Mouse (Mus musculus): ENCODE measurements around the gene Olfr1271. TPM values are rescaled to one million over a fixed set of nuclear protein-coding genes. Genes with fewer than 3 reads are reported as not detected.
"Not testable (repeated sequence)": the region's sequence is repeated elsewhere in the genome, so short reads cannot be mapped to it uniquely, and the experiment has no call there.

The Olfr1271 gene
- not detected in 2 replicates for polyA plus RNA-seq (2012)

DNA sequence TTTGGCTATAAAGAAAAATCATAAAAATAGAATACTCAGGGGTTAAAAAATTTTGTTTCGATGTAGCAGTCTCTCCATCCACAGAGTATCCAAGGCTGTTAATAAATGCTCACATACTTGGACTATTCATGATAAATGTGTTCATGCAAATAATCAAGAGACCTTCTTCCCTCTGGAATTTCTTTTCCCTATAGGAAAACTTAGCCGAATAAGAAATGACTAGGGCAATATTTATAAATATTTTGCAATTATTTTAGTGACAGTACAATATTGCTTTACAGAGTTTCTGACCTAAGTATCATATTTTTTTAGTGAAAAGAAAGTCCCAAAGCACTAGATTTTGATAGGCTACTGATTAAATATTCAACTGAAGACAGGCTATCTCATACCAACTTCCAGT, at the start of gene Olfr1271:
Gene Olfr1271, minus strand, starts transcription at position 101 of the 400 bp plus-strand sequence.
- no peak within 1 kb of the TSS for H3K4me3 ChIP-seq (replicated peaks)
- H3K4me1 ChIP-seq (ENCODE audit: control insufficient read depth), result no peaks in the 10 kb centered on the region
- no peaks in the 10 kb centered on the region for H3K9me3 ChIP-seq (ENCODE audit: control insufficient read depth, low read length)
- TF ChIP-seq TAL1 (IDR thresholded peaks at IDR 0.05; ENCODE audit: low read length) (no peak), GATA1 (IDR thresholded peaks at IDR 0.05; ENCODE audit: low read length) (no peak)
- H3K36me3 ChIP-seq (ENCODE audit: control insufficient read depth), result no peaks in the 10 kb centered on the region
- no peaks in the 10 kb centered on the region for H3K27me3 ChIP-seq (ENCODE audit: control insufficient read depth)

DNA sequence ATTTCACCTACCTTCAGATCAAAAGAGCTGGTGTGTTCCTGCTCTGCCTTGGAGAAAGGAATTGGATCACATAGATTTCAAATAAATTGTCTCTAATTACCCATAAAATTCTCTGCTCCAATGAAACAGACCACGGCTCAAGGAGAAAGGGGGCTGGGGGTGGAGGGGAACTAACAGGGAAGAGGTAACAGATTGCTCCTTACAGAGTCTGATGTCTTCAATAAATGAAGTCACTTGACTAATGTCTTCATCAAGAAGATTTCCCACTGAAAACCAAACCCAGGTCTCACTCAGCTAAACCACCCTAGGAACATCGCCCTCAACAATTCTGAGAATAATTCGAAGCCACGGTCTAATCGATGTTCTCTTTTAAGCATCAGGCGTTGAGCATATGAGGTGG, 21.9 kb upstream of the Olfr1271 start, which contains the start of gene Olfr1272:
Gene Olfr1272, minus strand, starts transcription at position 101 of the 400 bp plus-strand sequence.
- Histone ChIP-seq H3K4me1 (ENCODE audit: control insufficient read depth) (no peaks in the 10 kb centered on the region), H3K27me3 (ENCODE audit: control insufficient read depth) (no peaks in the 10 kb centered on the region), H3K36me3 (ENCODE audit: control insufficient read depth) (no peaks in the 10 kb centered on the region), H3K4me3 (replicated peaks) (no peak within 1 kb of the TSS), H3K9me3 (ENCODE audit: control insufficient read depth, low read length) (no peaks in the 10 kb centered on the region; the same call in 1 of the 2 replicates)
- TF ChIP-seq TAL1 (IDR thresholded peaks at IDR 0.05; ENCODE audit: low read length) (no peak), GATA1 (IDR thresholded peaks at IDR 0.05; ENCODE audit: low read length) (no peak)

DNA sequence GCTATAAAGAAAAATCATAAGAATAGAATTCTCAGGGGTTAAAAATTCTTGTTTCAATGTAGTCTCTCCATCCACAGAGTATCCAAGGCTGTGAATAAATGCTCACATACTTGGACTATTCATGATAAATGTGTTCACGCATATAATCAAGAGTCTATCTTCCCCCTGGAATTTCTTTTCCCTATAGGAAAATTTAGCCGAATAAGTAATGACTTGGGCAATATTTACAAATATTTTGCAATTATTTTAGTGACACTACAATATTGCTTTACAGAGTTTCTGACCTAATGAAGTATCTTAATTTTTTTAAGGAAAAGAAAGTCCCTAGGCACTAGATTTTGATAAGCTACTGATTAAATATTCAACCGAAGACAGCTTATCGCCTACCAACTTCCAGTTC, 13.3 kb downstream of the Olfr1271 start, which contains the start of gene Olfr142:
Gene Olfr142, minus strand, starts transcription at position 101 of the 400 bp plus-strand sequence.
- H3K9me3 ChIP-seq (ENCODE audit: control insufficient read depth, low read length), result no peaks in the 10 kb centered on the region; the same call in 1 of the 2 replicates
- no peaks in the 10 kb centered on the region for H3K27me3 ChIP-seq (ENCODE audit: control insufficient read depth)
- no peaks in the 10 kb centered on the region for H3K4me1 ChIP-seq (ENCODE audit: control insufficient read depth)
- no peak within 1 kb of the TSS for H3K4me3 ChIP-seq (replicated peaks)
- no peak for TF ChIP-seq GATA1 (IDR thresholded peaks at IDR 0.05; ENCODE audit: low read length)
- no peak for TF ChIP-seq TAL1 (IDR thresholded peaks at IDR 0.05; ENCODE audit: low read length)
- H3K36me3 ChIP-seq (ENCODE audit: control insufficient read depth), result no peaks in the 10 kb centered on the region

DNA sequence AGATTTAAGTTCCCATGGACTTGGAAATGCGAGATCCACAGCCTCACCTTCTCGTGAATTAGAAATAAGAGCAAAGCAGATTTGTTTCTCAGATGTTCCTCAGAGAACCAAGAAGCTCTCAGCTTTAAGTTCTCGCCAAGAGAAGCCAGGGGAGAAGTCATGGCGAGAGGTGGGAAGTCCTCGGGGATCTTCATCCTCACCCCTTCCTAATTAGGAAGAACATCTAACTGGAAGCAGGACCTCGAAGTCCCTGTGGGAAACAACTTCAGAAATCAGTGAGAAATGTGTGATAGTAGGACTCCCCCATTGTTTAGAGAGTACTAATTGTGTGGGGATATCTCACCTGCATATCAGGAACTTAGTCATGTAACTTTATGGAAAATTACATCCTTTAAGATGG, 46.4 kb downstream of the Olfr1271 start, which contains the start of gene Olfr1506:
Gene Olfr1506, minus strand, starts transcription at position 101 of the 400 bp plus-strand sequence.
- not testable (repeated sequence) for H3K27me3 ChIP-seq (ENCODE audit: control insufficient read depth); H3K4me1 ChIP-seq (ENCODE audit: control insufficient read depth); H3K36me3 ChIP-seq (ENCODE audit: control insufficient read depth); H3K4me3 ChIP-seq (replicated peaks); H3K9me3 ChIP-seq (ENCODE audit: control insufficient read depth, low read length)

Other genes starting within 250 kb of the Olfr1271 start
- gene Olfr1264, start 245.5 kb downstream of the Olfr1271 start, polyA plus RNA-seq (2012), result 0.01 TPM in 1 of 2 replicates, not detected in the other
- not detected in 2 replicates for gene Olfr1265, start 235.7 kb downstream of the Olfr1271 start, polyA plus RNA-seq (2012)
- gene Olfr140, start 207.4 kb downstream of the Olfr1271 start, polyA plus RNA-seq (2012), result not detected in 2 replicates
- not detected in 2 replicates for gene Olfr1269, start 149.6 kb downstream of the Olfr1271 start, polyA plus RNA-seq (2012)
- 0.01 TPM in 1 of 2 replicates, not detected in the other for gene Olfr32, start 128.7 kb downstream of the Olfr1271 start, polyA plus RNA-seq (2012)
- gene Olfr1270, start 117.9 kb downstream of the Olfr1271 start, polyA plus RNA-seq (2012), result not detected in 2 replicates
- gene Olfr1506, start 46.5 kb downstream of the Olfr1271 start, polyA plus RNA-seq (2012), result not detected in 2 replicates
- gene Olfr142, start 13.4 kb downstream of the Olfr1271 start, polyA plus RNA-seq (2012), result not detected in 2 replicates
- not detected in 2 replicates for gene Olfr1272, start 21.8 kb upstream of the Olfr1271 start, polyA plus RNA-seq (2012)
- gene Gm13769, start 51.2 kb upstream of the Olfr1271 start, polyA plus RNA-seq (2012), result not detected in 2 replicates
- gene Olfr1274-ps, start 127.7 kb upstream of the Olfr1271 start, polyA plus RNA-seq (2012), result not detected in 2 replicates